Mouse (Mus musculus) hindbrain, embryonic 16.5 days (tissue): Measurements from ENCODE around the gene Shank3. TPM values are rescaled to one million over a fixed set of nuclear protein-coding genes. Genes with fewer than 3 reads are reported as not detected.

Experiments
- ATAC-seq: fragments of 200-750 bp; cut with Nextera tagmentation; 2 replicates; pipeline ENCODE4 v1.8.0; 2017; ENCODE audit warnings: moderate TSS enrichment, moderate library complexity
- H3K27ac ChIP-seq: fragments of 300-500 bp; sonication (generic); 2 replicates; pipeline ENCODE4 v1.5.1; 2014; ENCODE audit warnings: low read depth, mild to moderate bottlenecking, control low read depth, low read length, moderate library complexity
- H3K27me3 ChIP-seq: fragments of 300-500 bp; sonication (generic); replicated peaks from 2 replicates; pipeline ENCODE4 v1.6.1; 2014; ENCODE audit warnings: low read length; ENCODE audit not compliant: control insufficient read depth, insufficient read depth
- H3K36me3 ChIP-seq: fragments of 300-500 bp; sonication (generic); 2 replicates; pipeline ENCODE4 v1.6.1; 2014; ENCODE audit warnings: mild to moderate bottlenecking, low read length, moderate library complexity, mixed read lengths; ENCODE audit not compliant: control insufficient read depth, insufficient read depth
- H3K4me1 ChIP-seq: fragments of 300-500 bp; sonication (generic); 2 replicates; pipeline ENCODE4 v1.6.1; 2014; ENCODE audit warnings: low read depth, low read length; ENCODE audit not compliant: control insufficient read depth, insufficient read depth
- H3K4me2 ChIP-seq: fragments of 300-500 bp; sonication (generic); 2 replicates; pipeline ENCODE4 v1.6.1; 2014; ENCODE audit warnings: mild to moderate bottlenecking, low read length, control low read depth, moderate library complexity
- H3K4me3 ChIP-seq: fragments of 300-500 bp; sonication (generic); 2 replicates; pipeline ENCODE4 v1.5.1; 2014; ENCODE audit warnings: mild to moderate bottlenecking, low read length, control low read depth, moderate library complexity
- H3K9ac ChIP-seq: fragments of 300-500 bp; sonication (generic); 2 replicates; pipeline ENCODE4 v1.6.1; 2014; ENCODE audit warnings: low read depth, mild to moderate bottlenecking, control low read depth, low read length, moderate library complexity
- H3K9me3 ChIP-seq: fragments of 300-500 bp; sonication (generic); 2 replicates; pipeline ENCODE4 v1.6.1; 2014; ENCODE audit warnings: mild to moderate bottlenecking, low read length, moderate library complexity; ENCODE audit not compliant: control insufficient read depth
- WGBS: fragments of 180-500 bp; shearing (Covaris S2); extraction: QIAGEN DNeasy Blood & Tissue Kit; methylation state at CpG from one replicate; pipeline ENCODE4 v1.1.7; 2014; 5-methylcytosine and 5-hydroxymethylcytosine counted together
- polyA plus RNA-seq: library from polyadenylated mRNA; unstranded; fragments of >200 nt; fragmentation: Nextera tagmentation; extraction: Ambion mirVana; gene quantifications from 2 replicates; pipeline ENCODE4 v1.2.1, GENCODE M21; 2015

Gene Shank3
- polyA plus RNA-seq, 1 experiment from 2014 or later, result 8.4 TPM

- no peak overlapping the region for H3K4me2 ChIP-seq
- no peak overlapping the region for H3K27ac ChIP-seq
- peaks cover 11% of the 10 kb centered on the region for H3K36me3 ChIP-seq
- WGBS, result 89% methylated on average over 11 of the region's 11 CpGs
- no peak for ATAC-seq
- no peaks in the 10 kb centered on the region for H3K27me3 ChIP-seq
- no peak overlapping the region for H3K9ac ChIP-seq
- H3K9me3 ChIP-seq, result no peaks in the 10 kb centered on the region
- H3K4me1 ChIP-seq, result peaks cover 7% of the 10 kb centered on the region
- no peak overlapping the region for H3K4me3 ChIP-seq
These were observed 86.2 kb downstream of the Shank3 start for GRCm38 (mm10) chr15:89585631-89586030.

- H3K4me2 ChIP-seq, result no peak overlapping the region
- H3K27me3 ChIP-seq, result no peaks in the 10 kb centered on the region
- no peak overlapping the region for H3K27ac ChIP-seq
- 78% methylated on average over 5 of the region's 5 CpGs for WGBS
- H3K4me3 ChIP-seq, result no peak overlapping the region
- ATAC-seq, result no peak
- no peaks in the 10 kb centered on the region for H3K36me3 ChIP-seq
- no peak overlapping the region for H3K9ac ChIP-seq
- H3K9me3 ChIP-seq, result no peaks in the 10 kb centered on the region
- peaks cover 14% of the 10 kb centered on the region for H3K4me1 ChIP-seq
These were observed 89.7 kb downstream of the Shank3 start for GRCm38 (mm10) chr15:89589146-89589545.

GRCm38 (mm10) chr15:89591317-89591716, 91.9 kb downstream of the Shank3 start:
- peak overlapping the region; percentile 76 for H3K4me2 ChIP-seq
- WGBS, result under 1% methylated on average over 30 of the region's 30 CpGs
- ATAC-seq, result no peak
- no peaks in the 10 kb centered on the region for H3K9me3 ChIP-seq
- H3K36me3 ChIP-seq, result no peaks in the 10 kb centered on the region
- no peaks in the 10 kb centered on the region for H3K27me3 ChIP-seq
- peaks cover 14% of the 10 kb centered on the region for H3K4me1 ChIP-seq
- H3K4me3 ChIP-seq, result peak overlapping the region; percentile 58
- peak overlapping the region; percentile 79 for H3K27ac ChIP-seq
- H3K9ac ChIP-seq, result peak overlapping the region; percentile 69

- no peaks in the 10 kb centered on the region for H3K27me3 ChIP-seq
- under 1% methylated on average over 35 of the region's 35 CpGs for WGBS
- H3K4me3 ChIP-seq, result peak within 1 kb of the TSS; percentile 58
- peak within 1 kb of the TSS; percentile 69 for H3K9ac ChIP-seq
- peak; percentile 97 for ATAC-seq
- H3K9me3 ChIP-seq, result no peaks in the 10 kb centered on the region
- no peaks in the 10 kb centered on the region for H3K36me3 ChIP-seq
- H3K4me2 ChIP-seq, result peak within 1 kb of the TSS; percentile 76
- H3K27ac ChIP-seq, result peak within 1 kb of the TSS; percentile 79
- H3K4me1 ChIP-seq, result peaks cover 14% of the 10 kb centered on the region
These were observed 92.5 kb downstream of the Shank3 start, which contains the start of gene Rabl2 for GRCm38 (mm10) chr15:89591723-89592455. TSS of gene Rabl2 (minus strand) at chr15:89591923.

GRCm38 (mm10) chr15:89592548-89592947, 93.1 kb downstream of the Shank3 start:
- WGBS, result 50% methylated on average over 4 of the region's 4 CpGs
- Histone ChIP-seq H3K27ac (no peak overlapping the region), H3K4me2 (peak overlapping the region; percentile 76), H3K36me3 (no peaks in the 10 kb centered on the region), H3K27me3 (no peaks in the 10 kb centered on the region), H3K9me3 (no peaks in the 10 kb centered on the region), H3K4me3 (peak overlapping the region; percentile 58), H3K4me1 (peaks cover 14% of the 10 kb centered on the region), H3K9ac (no peak overlapping the region)
- ATAC-seq, result peak; percentile 38

- Histone ChIP-seq H3K27me3 (no peaks in the 10 kb centered on the region), H3K9me3 (no peaks in the 10 kb centered on the region), H3K4me3 (no peak overlapping the region), H3K4me1 (no peaks in the 10 kb centered on the region), H3K4me2 (no peak overlapping the region), H3K36me3 (no peaks in the 10 kb centered on the region), H3K9ac (no peak overlapping the region), H3K27ac (no peak overlapping the region)
- no peak for ATAC-seq
- WGBS, result 73% methylated on average over 12 of the region's 12 CpGs
These were observed 106.6 kb downstream of the Shank3 start for GRCm38 (mm10) chr15:89605822-89606570.

GRCm38 (mm10) chr15:89607480-89607879, 108.1 kb downstream of the Shank3 start:
- Histone ChIP-seq H3K9ac (no peak overlapping the region), H3K9me3 (no peaks in the 10 kb centered on the region), H3K4me1 (no peaks in the 10 kb centered on the region), H3K36me3 (no peaks in the 10 kb centered on the region), H3K4me2 (no peak overlapping the region), H3K4me3 (no peak overlapping the region), H3K27ac (no peak overlapping the region), H3K27me3 (no peaks in the 10 kb centered on the region)
- 90% methylated on average over 8 of the region's 8 CpGs for WGBS
- no peak for ATAC-seq

GRCm38 (mm10) chr15:89607888-89608287, 108.5 kb downstream of the Shank3 start:
- Histone ChIP-seq H3K36me3 (no peaks in the 10 kb centered on the region), H3K9me3 (no peaks in the 10 kb centered on the region), H3K27ac (no peak overlapping the region), H3K4me2 (no peak overlapping the region), H3K9ac (no peak overlapping the region), H3K27me3 (no peaks in the 10 kb centered on the region), H3K4me3 (no peak overlapping the region), H3K4me1 (no peaks in the 10 kb centered on the region)
- ATAC-seq, result no peak
- 87% methylated on average over 9 of the region's 9 CpGs for WGBS
